Mouse (Mus musculus): ENCODE data around the gene Thop1. TPM values are rescaled to one million over a fixed set of nuclear protein-coding genes. Genes with fewer than 3 reads are reported as not detected.

The Thop1 gene
- 55.4 and 64.4 TPM in 2 replicates for polyA plus RNA-seq (2015; fragmentation: Nextera tagmentation; extraction: Ambion mirVana)

GRCm38 (mm10) chr10:81069836-81070235 lies at the start of gene Thop1:
Thop1 (plus strand) TSS chr10:81070035.
- under 1% methylated on average over 35 of the region's 35 CpGs for WGBS
- H3K9ac ChIP-seq (ENCODE audit: low read length) = peak within 1 kb of the TSS; percentile 88
- H3K4me1 ChIP-seq (ENCODE audit: control insufficient read depth, insufficient read depth, low read length) = peaks cover 9% of the 10 kb centered on the region
- H3K27me3 ChIP-seq (ENCODE audit: control insufficient read depth, insufficient read depth, low read length) = no peaks in the 10 kb centered on the region
- peak within 1 kb of the TSS; percentile 74 for H3K4me2 ChIP-seq (ENCODE audit: low read depth, low read length)
- H3K4me3 ChIP-seq (replicated peaks; ENCODE audit: low read length) = peak within 1 kb of the TSS; percentile 72
- peak; percentile 96 for ATAC-seq (ENCODE audit: insufficient read depth, low FRiP score)
- peak within 1 kb of the TSS; percentile 50; the same call in 1 of the 2 replicates for H3K27ac ChIP-seq (ENCODE audit: low read length)
- no peaks in the 10 kb centered on the region for H3K9me3 ChIP-seq (replicated peaks; ENCODE audit: control insufficient read depth, low read length)
- H3K36me3 ChIP-seq (ENCODE audit: control insufficient read depth, insufficient read depth, low read length) = no peaks in the 10 kb centered on the region

GRCm38 (mm10) chr10:81020207-81020606 lies 49.6 kb upstream of the Thop1 start:
- Histone ChIP-seq H3K27ac (ENCODE audit: low read length) (no peak overlapping the region), H3K27me3 (ENCODE audit: control insufficient read depth, insufficient read depth, low read length) (peaks cover 22% of the 10 kb centered on the region), H3K9ac (ENCODE audit: low read length) (no peak overlapping the region), H3K4me1 (ENCODE audit: control insufficient read depth, insufficient read depth, low read length) (peaks cover 3% of the 10 kb centered on the region), H3K4me3 (replicated peaks; ENCODE audit: low read length) (no peak overlapping the region), H3K36me3 (ENCODE audit: control insufficient read depth, insufficient read depth, low read length) (no peaks in the 10 kb centered on the region), H3K9me3 (replicated peaks; ENCODE audit: control insufficient read depth, low read length) (no peaks in the 10 kb centered on the region), H3K4me2 (ENCODE audit: low read depth, low read length) (no peak overlapping the region)
- no peak for ATAC-seq (ENCODE audit: insufficient read depth, low FRiP score)
- WGBS = 46% methylated on average over 2 of the region's 2 CpGs

- no peak overlapping the region for H3K27ac ChIP-seq (ENCODE audit: low read length)
- WGBS = 8% methylated on average over 26 of the region's 26 CpGs
- no peaks in the 10 kb centered on the region for H3K36me3 ChIP-seq (ENCODE audit: control insufficient read depth, insufficient read depth, low read length)
- no peak for ATAC-seq (ENCODE audit: insufficient read depth, low FRiP score)
- no peak overlapping the region for H3K4me2 ChIP-seq (ENCODE audit: low read depth, low read length)
- H3K4me1 ChIP-seq (ENCODE audit: control insufficient read depth, insufficient read depth, low read length) = peaks cover 5% of the 10 kb centered on the region
- H3K27me3 ChIP-seq (ENCODE audit: control insufficient read depth, insufficient read depth, low read length) = peaks cover 24% of the 10 kb centered on the region
- no peak overlapping the region for H3K9ac ChIP-seq (ENCODE audit: low read length)
- H3K9me3 ChIP-seq (replicated peaks; ENCODE audit: control insufficient read depth, low read length) = no peaks in the 10 kb centered on the region
- H3K4me3 ChIP-seq (replicated peaks; ENCODE audit: low read length) = no peak overlapping the region
Measured at GRCm38 (mm10) chr10:81021547-81022110, 48.2 kb upstream of the Thop1 start.

GRCm38 (mm10) chr10:81022744-81023143 lies 47.1 kb upstream of the Thop1 start:
- no peak overlapping the region for H3K4me3 ChIP-seq (replicated peaks; ENCODE audit: low read length)
- no peak overlapping the region for H3K9ac ChIP-seq (ENCODE audit: low read length)
- no peak overlapping the region for H3K27ac ChIP-seq (ENCODE audit: low read length)
- peaks cover 24% of the 10 kb centered on the region for H3K27me3 ChIP-seq (ENCODE audit: control insufficient read depth, insufficient read depth, low read length)
- ATAC-seq (ENCODE audit: insufficient read depth, low FRiP score) = no peak
- H3K4me1 ChIP-seq (ENCODE audit: control insufficient read depth, insufficient read depth, low read length) = peaks cover 5% of the 10 kb centered on the region
- no peaks in the 10 kb centered on the region for H3K36me3 ChIP-seq (ENCODE audit: control insufficient read depth, insufficient read depth, low read length)
- H3K4me2 ChIP-seq (ENCODE audit: low read depth, low read length) = no peak overlapping the region
- no peaks in the 10 kb centered on the region for H3K9me3 ChIP-seq (replicated peaks; ENCODE audit: control insufficient read depth, low read length)
- whole genome bisulfite sequencing = 61% methylated on average over 8 of the region's 8 CpGs

GRCm38 (mm10) chr10:81024346-81024937 lies 45.4 kb upstream of the Thop1 start:
- Histone ChIP-seq H3K9ac (ENCODE audit: low read length) (no peak overlapping the region), H3K9me3 (replicated peaks; ENCODE audit: control insufficient read depth, low read length) (no peaks in the 10 kb centered on the region), H3K36me3 (ENCODE audit: control insufficient read depth, insufficient read depth, low read length) (no peaks in the 10 kb centered on the region), H3K4me2 (ENCODE audit: low read depth, low read length) (peak overlapping the region; percentile 48; the same call in 1 of the 2 replicates), H3K27me3 (ENCODE audit: control insufficient read depth, insufficient read depth, low read length) (peaks cover 24% of the 10 kb centered on the region), H3K27ac (ENCODE audit: low read length) (no peak overlapping the region), H3K4me1 (ENCODE audit: control insufficient read depth, insufficient read depth, low read length) (peaks cover 5% of the 10 kb centered on the region), H3K4me3 (replicated peaks; ENCODE audit: low read length) (no peak overlapping the region)
- ATAC-seq (ENCODE audit: insufficient read depth, low FRiP score) = no peak
- WGBS = 70% methylated on average over 5 of the region's 5 CpGs

- H3K27ac ChIP-seq (ENCODE audit: low read length) = no peak overlapping the region
- H3K27me3 ChIP-seq (ENCODE audit: control insufficient read depth, insufficient read depth, low read length) = peaks cover 24% of the 10 kb centered on the region
- no peak for ATAC-seq (ENCODE audit: insufficient read depth, low FRiP score)
- peaks cover 5% of the 10 kb centered on the region for H3K4me1 ChIP-seq (ENCODE audit: control insufficient read depth, insufficient read depth, low read length)
- peak overlapping the region; percentile 33 for H3K4me3 ChIP-seq (replicated peaks; ENCODE audit: low read length)
- no peaks in the 10 kb centered on the region for H3K9me3 ChIP-seq (replicated peaks; ENCODE audit: control insufficient read depth, low read length)
- peak overlapping the region; percentile 56 for H3K9ac ChIP-seq (ENCODE audit: low read length)
- WGBS = 2% methylated on average over 22 of the region's 43 CpGs
- H3K4me2 ChIP-seq (ENCODE audit: low read depth, low read length) = peak overlapping the region; percentile 48
- H3K36me3 ChIP-seq (ENCODE audit: control insufficient read depth, insufficient read depth, low read length) = no peaks in the 10 kb centered on the region
Measured at GRCm38 (mm10) chr10:81025047-81025621, 44.7 kb upstream of the Thop1 start.

GRCm38 (mm10) chr10:81025639-81026275 lies 44.1 kb upstream of the Thop1 start, which contains the start of gene Diras1:
Diras1 (minus strand) TSS chr10:81025662.
- H3K4me3 ChIP-seq (replicated peaks; ENCODE audit: low read length) = peak within 1 kb of the TSS; percentile 33
- no peaks in the 10 kb centered on the region for H3K36me3 ChIP-seq (ENCODE audit: control insufficient read depth, insufficient read depth, low read length)
- no peak for ATAC-seq (ENCODE audit: insufficient read depth, low FRiP score)
- H3K9me3 ChIP-seq (replicated peaks; ENCODE audit: control insufficient read depth, low read length) = no peaks in the 10 kb centered on the region
- WGBS = 39% methylated on average over 12 of the region's 12 CpGs
- peak within 1 kb of the TSS; percentile 56 for H3K9ac ChIP-seq (ENCODE audit: low read length)
- H3K27ac ChIP-seq (ENCODE audit: low read length) = no peak within 1 kb of the TSS
- H3K27me3 ChIP-seq (ENCODE audit: control insufficient read depth, insufficient read depth, low read length) = peaks cover 24% of the 10 kb centered on the region
- H3K4me2 ChIP-seq (ENCODE audit: low read depth, low read length) = peak within 1 kb of the TSS; percentile 48
- H3K4me1 ChIP-seq (ENCODE audit: control insufficient read depth, insufficient read depth, low read length) = peaks cover 5% of the 10 kb centered on the region

- 87% methylated on average over 5 of the region's 5 CpGs for WGBS
Measured at GRCm38 (mm10) chr10:81026857-81027256, 43.0 kb upstream of the Thop1 start.

GRCm38 (mm10) chr10:81027331-81027730 lies 42.5 kb upstream of the Thop1 start:
- Histone ChIP-seq H3K9me3 (replicated peaks; ENCODE audit: control insufficient read depth, low read length) (no peaks in the 10 kb centered on the region), H3K27ac (ENCODE audit: low read length) (no peak overlapping the region), H3K4me2 (ENCODE audit: low read depth, low read length) (no peak overlapping the region), H3K4me1 (ENCODE audit: control insufficient read depth, insufficient read depth, low read length) (peaks cover 5% of the 10 kb centered on the region), H3K27me3 (ENCODE audit: control insufficient read depth, insufficient read depth, low read length) (peaks cover 19% of the 10 kb centered on the region), H3K9ac (ENCODE audit: low read length) (0 out of 2 replicates have a peak overlapping the region, but pooled peaks have one; percentile 8), H3K36me3 (ENCODE audit: control insufficient read depth, insufficient read depth, low read length) (peaks cover 6% of the 10 kb centered on the region; the same call in 1 of the 2 replicates), H3K4me3 (replicated peaks; ENCODE audit: low read length) (no peak overlapping the region)
- WGBS = 62% methylated on average over 4 of the region's 4 CpGs
- no peak for ATAC-seq (ENCODE audit: insufficient read depth, low FRiP score)

More at GRCm38 (mm10) chr10:81026857-81027256, 43.0 kb upstream of the Thop1 start:
- Histone ChIP-seq H3K27me3 (ENCODE audit: control insufficient read depth, insufficient read depth, low read length) (peaks cover 24% of the 10 kb centered on the region), H3K36me3 (ENCODE audit: control insufficient read depth, insufficient read depth, low read length) (peaks cover 6% of the 10 kb centered on the region; the same call in 1 of the 2 replicates), H3K27ac (ENCODE audit: low read length) (no peak overlapping the region), H3K9me3 (replicated peaks; ENCODE audit: control insufficient read depth, low read length) (no peaks in the 10 kb centered on the region), H3K4me3 (replicated peaks; ENCODE audit: low read length) (no peak overlapping the region), H3K4me1 (ENCODE audit: control insufficient read depth, insufficient read depth, low read length) (peaks cover 5% of the 10 kb centered on the region), H3K4me2 (ENCODE audit: low read depth, low read length) (no peak overlapping the region), H3K9ac (ENCODE audit: low read length) (no peak overlapping the region)
- ATAC-seq (ENCODE audit: insufficient read depth, low FRiP score) = no peak
